Mouse (Mus musculus) hindbrain, embryonic 11.5 days (tissue): ENCODE data around the gene Gramd1c. TPM values are rescaled to one million over a fixed set of nuclear protein-coding genes. Genes with fewer than 3 reads are reported as not detected.

ENCODE experiments used
- ATAC-seq: fragments of 200-750 bp; cut with Nextera tagmentation; 2 replicates; pipeline ENCODE4 v1.8.0; 2017; ENCODE audit warnings: mild to moderate bottlenecking, moderate TSS enrichment, moderate library complexity; ENCODE audit not compliant: low FRiP score
- DNase-seq: peaks from one replicate; pipeline ENCODE4 v3.0.0-alpha.2; 2015; ENCODE audit warnings: low spot score
- H3K27ac ChIP-seq: fragments of 300-500 bp; sonication (generic); 2 replicates; pipeline ENCODE4 v1.5.1; 2014; ENCODE audit warnings: mild to moderate bottlenecking, low read depth, low read length
- H3K27me3 ChIP-seq: fragments of 300-500 bp; sonication (generic); 2 replicates; pipeline ENCODE4 v1.6.1; 2014; ENCODE audit warnings: mild to moderate bottlenecking, low read length, moderate library complexity, mixed read lengths; ENCODE audit not compliant: control insufficient read depth, insufficient read depth
- H3K36me3 ChIP-seq: fragments of 300-500 bp; sonication (generic); 2 replicates; pipeline ENCODE4 v1.6.1; 2014; ENCODE audit warnings: mild to moderate bottlenecking, low read length, moderate library complexity, mixed read lengths; ENCODE audit not compliant: control insufficient read depth, insufficient read depth
- H3K4me1 ChIP-seq: fragments of 300-500 bp; sonication (generic); replicated peaks from 2 replicates; pipeline ENCODE4 v1.6.1; 2014; ENCODE audit warnings: low read length, mixed read lengths; ENCODE audit not compliant: control insufficient read depth, insufficient read depth
- H3K4me2 ChIP-seq: fragments of 300-500 bp; sonication (generic); replicated peaks from 2 replicates; pipeline ENCODE4 v1.6.1; 2014; ENCODE audit warnings: mild to moderate bottlenecking, low read depth, low read length
- H3K4me3 ChIP-seq: fragments of 300-500 bp; sonication (generic); 2 replicates; pipeline ENCODE4 v1.5.1; 2014; ENCODE audit warnings: low read depth, low read length
- H3K9ac ChIP-seq: fragments of 300-500 bp; sonication (generic); 2 replicates; pipeline ENCODE4 v1.6.1; 2014; ENCODE audit warnings: low read depth, low read length
- H3K9me3 ChIP-seq: fragments of 300-500 bp; sonication (generic); 2 replicates; pipeline ENCODE4 v1.6.1; 2016; ENCODE audit warnings: low read length; ENCODE audit not compliant: control insufficient read depth
- WGBS: fragments of 180-500 bp; shearing (Covaris S2); extraction: QIAGEN DNeasy Blood & Tissue Kit; methylation state at CpG from one replicate; pipeline ENCODE4 v1.1.7; 2014; 5-methylcytosine and 5-hydroxymethylcytosine counted together
- polyA plus RNA-seq: library from polyadenylated mRNA; unstranded; fragments of >200 nt; fragmentation: Nextera tagmentation; extraction: Ambion mirVana; gene quantifications from 2 replicates; pipeline ENCODE4 v1.2.1, GENCODE M21; 2014

Gene Gramd1c
- polyA plus RNA-seq, 1 experiment from 2014 or later: 4.3 TPM

DNA sequence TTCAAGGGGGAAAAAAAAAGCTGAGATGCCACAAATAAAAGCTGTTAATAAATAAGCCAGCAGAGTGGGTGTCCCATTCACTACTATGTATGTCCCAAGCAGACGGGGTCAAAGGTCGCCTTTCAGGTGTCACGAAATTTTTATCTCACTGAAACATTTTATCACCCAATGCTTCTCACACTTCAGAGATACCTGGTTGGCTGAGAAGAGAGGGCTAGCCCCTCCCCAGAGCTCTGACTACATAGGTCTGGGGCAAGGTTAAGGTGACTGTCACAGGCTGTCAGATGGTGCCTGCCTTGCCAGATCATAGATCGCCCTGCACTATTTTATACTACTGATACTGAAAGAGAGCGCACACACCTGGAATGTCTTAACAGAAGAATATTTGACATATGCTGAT, 29.8 kb downstream of the Gramd1c start:
- 90% methylated on average over 5 of the region's 5 CpGs for WGBS
- Histone ChIP-seq H3K4me1 (no peaks in the 10 kb centered on the region), H3K36me3 (no peaks in the 10 kb centered on the region), H3K4me3 (no peak overlapping the region), H3K27me3 (no peaks in the 10 kb centered on the region), H3K9me3 (no peaks in the 10 kb centered on the region), H3K4me2 (no peak overlapping the region), H3K9ac (no peak overlapping the region), H3K27ac (no peak overlapping the region)
- ATAC-seq (no peak), DNase-seq (no peak)

DNA sequence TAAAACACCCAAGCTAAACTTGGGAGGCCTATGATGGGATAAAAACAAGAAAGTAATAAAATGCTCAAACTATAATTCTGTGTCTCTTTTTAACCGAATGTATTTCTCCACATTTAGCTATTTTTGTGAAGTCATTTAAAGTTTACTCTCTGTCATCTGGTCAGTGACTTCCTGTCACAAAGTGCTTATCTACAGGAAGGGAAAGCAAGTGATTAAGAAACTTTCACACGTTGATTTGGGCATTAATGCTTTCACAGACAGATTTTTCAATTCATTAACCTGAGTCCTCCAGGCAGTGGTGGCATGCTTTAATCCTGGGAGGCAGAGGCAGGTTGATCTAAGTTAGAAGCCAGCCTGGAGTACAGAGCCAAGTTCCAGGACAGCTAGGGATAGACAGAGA, 33.9 kb downstream of the Gramd1c start:
- no peak overlapping the region for H3K9ac ChIP-seq
- DNase-seq (no peak), ATAC-seq (no peak)
- no peaks in the 10 kb centered on the region for H3K27me3 ChIP-seq
- no peak overlapping the region for H3K27ac ChIP-seq
- no peak overlapping the region for H3K4me3 ChIP-seq
- H3K36me3 ChIP-seq: no peaks in the 10 kb centered on the region
- H3K4me1 ChIP-seq: no peaks in the 10 kb centered on the region
- WGBS: 75% methylated on average over 2 of the region's 2 CpGs
- no peaks in the 10 kb centered on the region for H3K9me3 ChIP-seq
- no peak overlapping the region for H3K4me2 ChIP-seq

DNA sequence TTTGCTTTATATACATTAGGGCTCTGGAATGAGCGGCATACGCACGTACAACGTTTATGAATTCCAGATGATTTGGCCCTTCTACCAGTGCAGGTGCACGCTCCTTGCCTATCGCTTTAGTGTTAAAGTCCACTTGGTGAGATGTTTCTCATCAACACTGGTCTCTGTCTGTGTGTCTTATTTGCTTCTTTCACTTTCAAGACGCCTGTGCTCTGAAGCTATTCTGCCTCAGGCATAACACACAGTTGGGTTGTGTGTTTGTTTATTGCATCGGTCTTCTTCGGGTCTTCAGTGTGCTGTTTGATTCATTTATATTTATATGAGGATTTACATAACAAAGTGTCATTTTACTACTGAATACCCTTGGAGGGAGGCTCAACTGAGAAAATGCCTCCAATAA, 36.3 kb downstream of the Gramd1c start:
- H3K9ac ChIP-seq: no peak overlapping the region
- no peak overlapping the region for H3K4me3 ChIP-seq
- H3K27ac ChIP-seq: no peak overlapping the region
- H3K9me3 ChIP-seq: no peaks in the 10 kb centered on the region
- DNase-seq: no peak
- H3K4me1 ChIP-seq: no peaks in the 10 kb centered on the region
- ATAC-seq: no peak
- 92% methylated on average over 9 of the region's 9 CpGs for WGBS
- H3K27me3 ChIP-seq: no peaks in the 10 kb centered on the region
- no peak overlapping the region for H3K4me2 ChIP-seq
- no peaks in the 10 kb centered on the region for H3K36me3 ChIP-seq

DNA sequence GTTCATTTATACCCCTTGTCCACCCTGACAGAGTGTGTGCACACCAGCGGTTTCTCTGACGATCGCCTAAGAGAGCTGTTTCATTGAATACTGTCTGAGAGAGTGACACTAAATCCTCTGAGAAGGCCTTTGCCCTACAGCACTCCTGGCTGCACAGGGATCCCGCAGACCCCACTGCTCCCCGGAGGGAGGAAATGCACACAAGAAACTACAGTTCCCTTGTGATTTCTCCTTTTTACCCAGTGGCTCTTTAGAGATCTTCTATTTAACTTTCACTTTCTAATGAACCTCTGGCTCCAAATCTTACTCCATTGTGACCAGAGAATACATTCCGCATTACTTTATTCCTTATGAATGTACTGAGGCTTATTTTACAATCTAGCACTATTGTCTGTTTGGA, 36.9 kb downstream of the Gramd1c start:
- H3K9me3 ChIP-seq: no peaks in the 10 kb centered on the region
- no peaks in the 10 kb centered on the region for H3K4me1 ChIP-seq
- WGBS: 77% methylated on average over 6 of the region's 6 CpGs
- DNase-seq: no peak
- H3K9ac ChIP-seq: no peak overlapping the region
- H3K27ac ChIP-seq: no peak overlapping the region
- ATAC-seq: no peak
- no peak overlapping the region for H3K4me3 ChIP-seq
- no peaks in the 10 kb centered on the region for H3K36me3 ChIP-seq
- no peak overlapping the region for H3K4me2 ChIP-seq
- H3K27me3 ChIP-seq: no peaks in the 10 kb centered on the region

DNA sequence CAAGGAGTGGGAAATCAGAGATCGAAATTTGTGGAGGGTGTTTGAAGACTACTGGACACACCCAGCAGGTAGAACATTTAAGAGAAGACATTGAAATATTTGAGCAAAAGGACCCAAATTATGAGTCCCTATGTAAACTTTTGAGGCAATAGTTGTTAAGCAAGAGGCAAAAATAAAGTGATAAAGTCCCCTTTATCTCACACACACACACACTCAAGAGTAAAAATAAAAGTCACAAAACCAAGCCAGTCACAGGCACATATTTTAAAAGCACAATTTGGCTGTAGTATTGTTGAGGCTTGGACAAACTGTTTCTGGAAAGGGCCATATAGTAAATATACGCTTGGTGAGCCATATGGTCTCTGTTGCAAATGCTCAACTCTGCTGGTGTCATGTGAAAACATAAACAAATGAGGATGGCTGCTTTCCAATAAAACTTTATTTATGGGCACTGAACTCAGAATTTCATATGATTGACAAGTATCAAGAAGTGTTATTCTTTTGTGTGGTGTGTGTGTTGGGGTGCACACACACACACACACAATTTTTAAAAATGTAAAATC, 44.1 kb downstream of the Gramd1c start:
- no peaks in the 10 kb centered on the region for H3K27me3 ChIP-seq
- H3K9ac ChIP-seq: no peak overlapping the region
- WGBS: 93% methylated on average over 2 of the region's 2 CpGs
- DNase-seq (no peak), ATAC-seq (no peak)
- H3K9me3 ChIP-seq: no peaks in the 10 kb centered on the region
- H3K4me1 ChIP-seq: no peaks in the 10 kb centered on the region
- H3K27ac ChIP-seq: no peak overlapping the region
- no peak overlapping the region for H3K4me2 ChIP-seq
- no peaks in the 10 kb centered on the region for H3K36me3 ChIP-seq
- H3K4me3 ChIP-seq: no peak overlapping the region

DNA sequence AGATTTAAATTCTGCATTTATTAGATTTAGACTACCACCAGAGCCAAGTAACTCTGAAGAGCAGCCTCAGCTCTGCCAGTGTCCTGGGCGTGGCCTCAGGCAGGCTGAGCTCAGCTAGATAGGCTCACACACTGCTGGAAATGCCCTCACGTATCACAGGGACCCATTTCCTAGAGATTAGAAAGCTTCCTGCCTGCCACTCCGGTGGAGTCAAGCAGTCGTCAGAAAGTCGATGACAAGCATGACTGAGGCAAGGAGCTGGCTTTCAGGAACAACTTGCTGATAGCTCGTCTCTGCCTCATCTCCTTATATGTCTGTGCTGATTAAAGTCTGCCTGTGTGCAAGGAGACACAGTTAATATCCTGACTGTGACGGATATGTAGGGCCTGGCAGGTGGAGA, 44.8 kb downstream of the Gramd1c start:
- Histone ChIP-seq H3K4me1 (no peaks in the 10 kb centered on the region), H3K27ac (no peak overlapping the region), H3K9me3 (no peaks in the 10 kb centered on the region), H3K9ac (no peak overlapping the region), H3K4me2 (no peak overlapping the region), H3K27me3 (no peaks in the 10 kb centered on the region), H3K36me3 (no peaks in the 10 kb centered on the region), H3K4me3 (no peak overlapping the region)
- WGBS: 66% methylated on average over 7 of the region's 7 CpGs
- ATAC-seq (no peak), DNase-seq (no peak)

DNA sequence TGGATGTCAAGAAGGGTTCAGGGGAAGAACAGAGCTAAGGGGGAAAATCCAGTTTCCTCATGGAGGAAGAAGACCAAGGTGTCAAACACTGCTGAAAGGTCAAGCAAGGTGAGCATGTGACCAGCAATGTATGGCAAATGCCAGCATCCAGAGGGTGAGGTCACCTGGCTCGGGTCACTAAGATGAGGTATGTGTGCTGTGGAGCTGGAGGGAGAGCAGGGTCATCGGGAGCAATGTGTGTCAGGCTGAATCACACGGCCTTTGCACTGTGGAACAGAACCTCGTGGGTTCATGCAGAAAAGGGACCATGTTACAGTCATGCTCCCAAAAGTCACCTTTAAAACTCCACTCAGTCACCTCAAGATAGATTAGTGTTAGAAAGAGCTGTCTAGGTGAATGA, 45.4 kb downstream of the Gramd1c start:
- ATAC-seq (no peak), DNase-seq (no peak)
- Histone ChIP-seq H3K36me3 (no peaks in the 10 kb centered on the region), H3K4me1 (no peaks in the 10 kb centered on the region), H3K9ac (no peak overlapping the region), H3K9me3 (no peaks in the 10 kb centered on the region), H3K4me3 (no peak overlapping the region), H3K27me3 (no peaks in the 10 kb centered on the region), H3K4me2 (no peak overlapping the region), H3K27ac (no peak overlapping the region)
- WGBS: 84% methylated on average over 4 of the region's 4 CpGs

DNA sequence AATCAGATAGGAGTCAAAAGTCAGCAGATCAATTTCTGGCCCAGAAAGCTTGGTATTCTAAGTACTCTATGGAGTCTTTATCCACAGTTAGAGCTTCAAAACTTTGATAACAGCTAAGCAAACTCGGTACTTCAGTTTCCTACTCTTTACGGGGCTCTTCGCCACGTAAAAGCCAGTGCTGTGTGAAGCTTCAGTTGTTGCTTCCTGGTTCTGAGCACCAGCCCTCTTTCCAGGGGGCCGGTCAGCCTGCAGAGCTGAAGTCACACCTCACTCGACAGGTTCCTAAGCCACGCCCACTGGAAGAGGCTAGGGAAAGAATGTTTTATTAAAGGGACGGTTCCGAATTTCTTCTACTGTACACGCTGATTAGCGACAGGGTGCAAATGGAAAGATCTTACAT, 47.0 kb downstream of the Gramd1c start:
- 22% methylated on average over 11 of the region's 11 CpGs for WGBS
- ATAC-seq: no peak
- H3K4me3 ChIP-seq: no peak overlapping the region
- no peaks in the 10 kb centered on the region for H3K36me3 ChIP-seq
- H3K9me3 ChIP-seq: no peaks in the 10 kb centered on the region
- H3K27me3 ChIP-seq: no peaks in the 10 kb centered on the region
- no peak overlapping the region for H3K27ac ChIP-seq
- H3K9ac ChIP-seq: no peak overlapping the region
- H3K4me1 ChIP-seq: no peaks in the 10 kb centered on the region
- no peak overlapping the region for H3K4me2 ChIP-seq
- DNase-seq: peak; percentile 9

DNA sequence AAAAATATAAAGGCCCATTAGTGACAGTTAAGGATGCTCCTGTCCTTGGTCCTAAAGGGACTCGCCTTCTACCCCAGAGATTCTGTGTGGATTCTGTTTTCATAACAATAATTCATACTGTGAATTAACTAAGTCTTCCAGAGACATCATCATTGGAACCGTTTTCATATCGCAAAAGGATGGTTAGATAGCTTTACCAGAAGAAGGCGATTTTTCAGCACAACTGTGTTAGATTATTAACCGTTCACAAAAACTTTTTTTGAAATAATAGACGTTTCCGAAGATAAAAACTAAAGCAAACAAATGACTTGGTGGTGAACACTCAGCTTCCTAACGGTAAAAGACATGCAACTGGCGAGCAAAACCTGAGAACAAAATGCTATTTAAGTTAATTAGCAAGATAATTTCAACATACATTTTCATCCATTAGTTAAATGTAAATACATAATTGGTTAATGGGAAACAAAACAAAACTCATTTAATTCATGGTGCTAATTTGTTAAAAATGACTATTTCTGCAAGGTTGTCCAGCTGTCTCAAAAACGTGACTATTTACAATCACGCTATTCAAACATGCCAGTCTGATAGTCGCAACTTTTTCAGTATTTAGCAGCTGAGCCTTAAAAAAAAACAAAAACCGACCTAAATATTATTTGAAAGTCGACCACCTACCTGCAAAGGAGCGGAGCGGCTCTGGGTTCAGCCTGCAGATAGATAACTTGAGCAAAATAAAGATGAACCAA, 47.6 kb downstream of the Gramd1c start:
- H3K4me3 ChIP-seq: no peak overlapping the region
- WGBS: 70% methylated on average over 16 of the region's 16 CpGs
- no peaks in the 10 kb centered on the region for H3K9me3 ChIP-seq
- no peaks in the 10 kb centered on the region for H3K4me1 ChIP-seq
- H3K4me2 ChIP-seq: no peak overlapping the region
- no peak overlapping the region for H3K9ac ChIP-seq
- DNase-seq (no peak), ATAC-seq (no peak)
- no peak overlapping the region for H3K27ac ChIP-seq
- no peaks in the 10 kb centered on the region for H3K36me3 ChIP-seq
- H3K27me3 ChIP-seq: no peaks in the 10 kb centered on the region
